Mouse (Mus musculus) lung, postnatal 0 days (tissue): ENCODE results near the gene Hsd17b2. TPM values are rescaled to one million over a fixed set of nuclear protein-coding genes. Genes with fewer than 3 reads are reported as not detected.

Experiments
- ATAC-seq: fragments of 200-750 bp; cut with Nextera tagmentation; 2 replicates; pipeline ENCODE4 v1.8.0; 2017; ENCODE audit warnings: moderate library complexity
- DNase-seq: peaks from one replicate; pipeline ENCODE4 v3.0.0-alpha.2; 2016; ENCODE audit warnings: low spot score
- H3K27ac ChIP-seq: fragments of 300-500 bp; sonication (generic); 2 replicates; pipeline ENCODE4 v1.5.1; 2014; ENCODE audit warnings: antibody characterized with exemption, mild to moderate bottlenecking, low read length, mixed read lengths
- H3K27me3 ChIP-seq: fragments of 300-500 bp; sonication (generic); replicated peaks from 2 replicates; pipeline ENCODE4 v1.6.1; 2014; ENCODE audit warnings: low read length, mixed read lengths; ENCODE audit not compliant: insufficient read depth
- H3K36me3 ChIP-seq: fragments of 300-500 bp; sonication (generic); 2 replicates; pipeline ENCODE4 v1.6.1; 2014; ENCODE audit warnings: low read length, mixed read lengths; ENCODE audit not compliant: insufficient read depth
- H3K4me1 ChIP-seq: fragments of 300-500 bp; sonication (generic); 2 replicates; pipeline ENCODE4 v1.6.1; 2014; ENCODE audit warnings: antibody characterized with exemption, low read depth, low read length, mixed read lengths; ENCODE audit not compliant: insufficient read depth
- H3K4me2 ChIP-seq: fragments of 300-500 bp; sonication (generic); replicated peaks from 2 replicates; pipeline ENCODE4 v1.6.1; 2014; ENCODE audit warnings: low read depth, mild to moderate bottlenecking, low read length, moderate library complexity, mixed read lengths
- H3K4me3 ChIP-seq: fragments of 300-500 bp; sonication (generic); 2 replicates; pipeline ENCODE4 v1.5.1; 2014; ENCODE audit warnings: low read depth, low read length
- H3K9ac ChIP-seq: fragments of 300-500 bp; sonication (generic); replicated peaks from 2 replicates; pipeline ENCODE4 v1.6.1; 2014; ENCODE audit warnings: low read depth, mild to moderate bottlenecking
- H3K9me3 ChIP-seq: fragments of 300-500 bp; sonication (generic); 2 replicates; pipeline ENCODE4 v1.6.1; 2016; ENCODE audit warnings: low read length, mixed read lengths
- CTCF ChIP-seq: IDR thresholded peaks from 2 replicates; pipeline ENCODE4 v1.5.1; 2016; ENCODE audit warnings: antibody characterized with exemption, mild to moderate bottlenecking
- EP300 ChIP-seq: IDR thresholded peaks from 2 replicates; pipeline ENCODE4 v1.6.1; 2016; ENCODE audit warnings: antibody characterized with exemption, mild to moderate bottlenecking, control low read depth
- WGBS: fragments of 180-500 bp; shearing (Covaris S2); extraction: QIAGEN DNeasy Blood & Tissue Kit; methylation state at CpG from one replicate; pipeline ENCODE4 v1.1.7; 2014; 5-methylcytosine and 5-hydroxymethylcytosine counted together
- polyA plus RNA-seq: library from polyadenylated mRNA; unstranded; fragments of >200 nt; fragmentation: Nextera tagmentation; extraction: Ambion mirVana; gene quantifications from 2 replicates; pipeline ENCODE4 v1.2.1, GENCODE M21; 2015

The Hsd17b2 gene
- polyA plus RNA-seq, 1 experiment from 2014 or later = 0.16 TPM

DNA sequence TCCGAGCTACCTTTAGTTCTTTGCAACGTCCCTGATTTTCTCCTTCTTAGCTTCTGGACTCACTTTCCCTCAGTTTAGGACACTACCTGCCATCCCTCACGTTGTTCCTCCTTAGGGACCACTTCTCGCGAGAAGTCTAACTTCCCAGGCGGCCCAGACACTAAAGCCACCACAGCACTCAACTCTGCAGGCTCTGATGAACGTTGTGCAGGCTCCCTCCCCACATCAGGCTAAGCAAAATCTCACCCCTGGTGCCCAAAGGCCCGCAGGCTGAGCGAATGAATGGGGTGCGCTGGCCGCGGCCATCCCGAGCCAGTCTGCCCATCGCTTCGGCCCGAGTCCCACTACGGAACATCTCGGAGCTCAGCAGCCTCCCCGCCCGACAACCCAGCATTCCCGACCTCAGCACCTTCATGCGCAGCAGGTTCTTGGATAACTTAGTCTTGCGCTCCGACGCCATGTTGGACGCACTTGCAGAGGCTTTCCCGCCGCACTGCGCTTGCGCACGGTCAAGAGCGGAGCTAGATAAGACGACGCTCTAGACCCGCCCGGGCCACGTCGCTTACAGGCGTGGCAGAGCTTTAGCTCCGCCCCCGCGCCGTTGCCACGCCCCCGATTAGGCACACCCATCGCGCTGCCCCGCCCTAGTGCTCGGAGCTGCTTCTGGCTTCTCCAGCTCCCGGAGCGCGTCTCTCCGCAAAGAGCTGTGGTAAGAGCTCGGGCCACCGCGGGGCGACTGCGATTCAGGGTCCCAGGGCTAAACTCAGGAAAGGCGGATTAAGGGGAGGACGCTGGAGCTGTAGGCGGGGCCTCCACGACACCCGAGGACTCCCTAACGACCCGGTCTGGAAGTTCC is 100.0 kb downstream of the Hsd17b2 start, which contains the start of gene Mphosph6:
Gene Mphosph6, minus strand, starts transcription at position 501 of the 856 bp plus-strand sequence.
- H3K4me3 ChIP-seq = peak within 1 kb of the TSS; percentile 74
- no peaks in the 10 kb centered on the region for H3K9me3 ChIP-seq
- TF ChIP-seq EP300 (no peak), CTCF (peak; percentile 44; the same call in 1 of the 2 replicates)
- ATAC-seq (peak; percentile 97), DNase-seq (peak; percentile 98)
- H3K27ac ChIP-seq = peak within 1 kb of the TSS; percentile 86
- peak within 1 kb of the TSS; percentile 72 for H3K9ac ChIP-seq
- H3K36me3 ChIP-seq = no peaks in the 10 kb centered on the region
- H3K4me1 ChIP-seq = peaks cover 8% of the 10 kb centered on the region
- peak within 1 kb of the TSS; percentile 71 for H3K4me2 ChIP-seq
- 1% methylated on average over 65 of the region's 65 CpGs for WGBS
- H3K27me3 ChIP-seq = no peaks in the 10 kb centered on the region

DNA sequence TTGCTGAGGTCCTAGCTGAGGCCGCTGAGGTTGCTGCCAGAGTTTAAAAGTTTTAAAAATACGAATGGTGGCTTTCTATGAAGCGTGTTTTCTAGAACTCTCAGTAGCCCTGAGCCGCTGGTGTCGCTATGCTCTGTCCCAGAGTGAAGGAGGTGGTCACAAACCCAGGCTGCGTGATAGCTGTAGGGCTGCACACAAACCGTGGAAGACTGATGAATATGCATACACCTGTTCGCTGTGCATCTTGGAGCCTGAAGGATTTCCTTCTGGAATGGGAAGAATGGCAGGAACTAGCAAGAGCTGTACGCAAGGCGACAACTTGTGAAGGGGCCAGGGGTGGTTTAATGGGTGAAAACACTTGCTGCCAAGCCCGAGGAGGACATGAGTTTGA is 100.6 kb downstream of the Hsd17b2 start:
- peak; percentile 46 for ATAC-seq
- no peak for TF ChIP-seq CTCF
- TF ChIP-seq EP300 = no peak
- no peaks in the 10 kb centered on the region for H3K27me3 ChIP-seq
- peaks cover 8% of the 10 kb centered on the region for H3K4me1 ChIP-seq
- 3% methylated on average over 11 of the region's 11 CpGs for WGBS
- peak overlapping the region; percentile 80 for H3K27ac ChIP-seq
- peak overlapping the region; percentile 74 for H3K4me3 ChIP-seq
- peak overlapping the region; percentile 35; the same call in 1 of the 2 replicates for H3K9ac ChIP-seq
- no peaks in the 10 kb centered on the region for H3K9me3 ChIP-seq
- peak overlapping the region; percentile 71 for H3K4me2 ChIP-seq
- no peaks in the 10 kb centered on the region for H3K36me3 ChIP-seq
- DNase-seq = no peak

DNA sequence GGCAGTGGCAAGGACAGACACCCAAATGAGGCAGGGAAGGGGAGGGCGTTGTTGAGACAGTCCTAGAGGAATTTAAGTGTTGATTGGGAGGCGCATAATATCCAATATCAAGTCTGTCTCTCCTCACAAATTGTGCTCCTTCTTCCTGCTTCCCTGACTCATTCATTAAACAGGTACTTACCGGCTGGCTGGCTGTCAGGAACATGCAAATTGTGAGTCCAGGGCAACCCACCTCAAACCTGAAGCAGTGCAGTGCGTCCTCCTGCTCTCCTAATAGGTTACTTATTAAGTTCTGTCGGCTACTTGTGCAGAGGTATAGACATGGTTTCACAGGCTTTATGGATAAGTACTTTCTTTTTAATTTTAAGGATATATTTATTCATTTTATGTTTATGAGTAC is 103.7 kb downstream of the Hsd17b2 start:
- no peak for TF ChIP-seq EP300
- no peak for TF ChIP-seq CTCF
- no peak overlapping the region for H3K4me2 ChIP-seq
- peak; percentile 12; the same call in 1 of the 2 replicates for ATAC-seq
- H3K36me3 ChIP-seq = no peaks in the 10 kb centered on the region
- no peak overlapping the region for H3K9ac ChIP-seq
- H3K4me3 ChIP-seq = no peak overlapping the region
- H3K27ac ChIP-seq = no peak overlapping the region
- WGBS = 55% methylated on average over 5 of the region's 5 CpGs
- peak; percentile 86 for DNase-seq
- peaks cover 5% of the 10 kb centered on the region for H3K4me1 ChIP-seq
- no peaks in the 10 kb centered on the region for H3K27me3 ChIP-seq
- H3K9me3 ChIP-seq = no peaks in the 10 kb centered on the region

Other genes starting within 250 kb of the Hsd17b2 start
- gene Plcg2, start 203.6 kb upstream of the Hsd17b2 start, polyA plus RNA-seq = 3.5 and 3.7 TPM in 2 replicates
- gene Sdr42e1, start 28.2 kb upstream of the Hsd17b2 start, polyA plus RNA-seq = 3.1 and 3.4 TPM in 2 replicates
- 32.2 and 32.6 TPM in 2 replicates for gene Mphosph6, start 100.0 kb downstream of the Hsd17b2 start, polyA plus RNA-seq